Mouse (Mus musculus) hindbrain, postnatal 0 days (tissue): Measurements from ENCODE around the gene Snurf. TPM values are rescaled to one million over a fixed set of nuclear protein-coding genes. Genes with fewer than 3 reads are reported as not detected.

ENCODE experiments used
- ATAC-seq: fragments of 200-750 bp; cut with Nextera tagmentation; 2 replicates; pipeline ENCODE4 v1.8.0; 2017; ENCODE audit warnings: mild to moderate bottlenecking, moderate TSS enrichment, moderate library complexity
- DNase-seq: peaks from one replicate; pipeline ENCODE4 v3.0.0-alpha.2; 2015; ENCODE audit warnings: low spot score
- H3K27ac ChIP-seq: fragments of 300-500 bp; sonication (generic); 2 replicates; pipeline ENCODE4 v1.5.1; 2014; ENCODE audit warnings: mild to moderate bottlenecking
- H3K27me3 ChIP-seq: fragments of 300-500 bp; sonication (generic); 2 replicates; pipeline ENCODE4 v1.6.1; 2014; ENCODE audit warnings: low read length, mixed read lengths; ENCODE audit not compliant: insufficient read depth
- H3K36me3 ChIP-seq: fragments of 300-500 bp; sonication (generic); 2 replicates; pipeline ENCODE4 v1.6.1; 2014; ENCODE audit warnings: low read length, mixed read lengths; ENCODE audit not compliant: insufficient read depth
- H3K4me1 ChIP-seq: fragments of 300-500 bp; sonication (generic); 2 replicates; pipeline ENCODE4 v1.6.1; 2014; ENCODE audit warnings: antibody characterized with exemption, low read length, mixed read lengths; ENCODE audit not compliant: insufficient read depth
- H3K4me2 ChIP-seq: fragments of 300-500 bp; sonication (generic); 2 replicates; pipeline ENCODE4 v1.6.1; 2014; ENCODE audit warnings: low read depth, mild to moderate bottlenecking, low read length, moderate library complexity, mixed read lengths
- H3K4me3 ChIP-seq: fragments of 300-500 bp; sonication (generic); 2 replicates; pipeline ENCODE4 v1.5.1; 2014; ENCODE audit warnings: low read length
- H3K9ac ChIP-seq: fragments of 300-500 bp; sonication (generic); replicated peaks from 2 replicates; pipeline ENCODE4 v1.6.1; 2014; ENCODE audit warnings: mild to moderate bottlenecking, low read length, moderate library complexity, mixed read lengths
- H3K9me3 ChIP-seq: fragments of 300-500 bp; sonication (generic); 2 replicates; pipeline ENCODE4 v1.6.1; 2016; ENCODE audit warnings: low read length, mixed read lengths
- CTCF ChIP-seq: IDR thresholded peaks from 2 replicates; pipeline ENCODE4 v1.5.1; 2016; ENCODE audit warnings: antibody characterized with exemption, control low read depth, low read depth
- WGBS: fragments of 180-500 bp; shearing (Covaris S2); extraction: QIAGEN DNeasy Blood & Tissue Kit; methylation state at CpG from one replicate; pipeline ENCODE4 v1.1.7; 2014; 5-methylcytosine and 5-hydroxymethylcytosine counted together
- polyA plus RNA-seq: library from polyadenylated mRNA; unstranded; fragments of >200 nt; fragmentation: Nextera tagmentation; extraction: Ambion mirVana; gene quantifications from 2 replicates; pipeline ENCODE4 v1.2.1, GENCODE M21; 2015
- total RNA-seq: library from RNA; depleted of rRNA; stranded (reverse); fragments of >200 nt; gene quantifications from 2 replicates; pipeline ENCODE4 v1.2.3, GENCODE M21; 2014; rRNA removed

The Snurf gene
- total RNA-seq, result not detected in 2 replicates
- 730 and 754 TPM in 2 replicates for polyA plus RNA-seq

- DNase-seq, result peak; percentile 90
- peak within 1 kb of the TSS; percentile 72 for H3K9ac ChIP-seq
- peak within 1 kb of the TSS; percentile 58 for H3K4me3 ChIP-seq
- no peaks in the 10 kb centered on the region for H3K27me3 ChIP-seq
- H3K4me1 ChIP-seq, result no peaks in the 10 kb centered on the region
- WGBS, result 51% methylated on average over 30 of the region's 30 CpGs
- peak; percentile 79 for ATAC-seq
- peak within 1 kb of the TSS; percentile 89 for H3K27ac ChIP-seq
- TF ChIP-seq CTCF, result no peak
- no peaks in the 10 kb centered on the region for H3K36me3 ChIP-seq
- H3K9me3 ChIP-seq, result 0 out of 2 replicates have a peak, but pooled peaks cover 8% of the 10 kb centered on the region
- H3K4me2 ChIP-seq, result peak within 1 kb of the TSS; percentile 46
Measured at GRCm38 (mm10) chr7:60004606-60005330, at the start of gene Snurf, which contains the start of gene Gm38393. Snurf (minus strand) TSS chr7:60005049. Gm38393 (minus strand) TSS chr7:60005064.

- WGBS, result 59% methylated on average over 6 of the region's 6 CpGs
- ATAC-seq (peak; percentile 82), DNase-seq (peak; percentile 75)
- Histone ChIP-seq H3K4me3 (peak overlapping the region; percentile 18), H3K9ac (no peak overlapping the region), H3K4me1 (no peaks in the 10 kb centered on the region), H3K4me2 (peak overlapping the region; percentile 27), H3K36me3 (no peaks in the 10 kb centered on the region), H3K9me3 (no peaks in the 10 kb centered on the region), H3K27ac (peak overlapping the region; percentile 20), H3K27me3 (no peaks in the 10 kb centered on the region)
- TF ChIP-seq CTCF, result no peak
Measured at GRCm38 (mm10) chr7:60047481-60048201, 42.8 kb upstream of the Snurf start.

GRCm38 (mm10) chr7:60013186-60013585, 8.3 kb upstream of the Snurf start:
- Histone ChIP-seq H3K4me2 (no peak overlapping the region), H3K4me3 (no peak overlapping the region), H3K9me3 (0 out of 2 replicates have a peak, but pooled peaks cover 4% of the 10 kb centered on the region), H3K36me3 (no peaks in the 10 kb centered on the region), H3K9ac (no peak overlapping the region), H3K27me3 (no peaks in the 10 kb centered on the region), H3K4me1 (no peaks in the 10 kb centered on the region), H3K27ac (no peak overlapping the region)
- DNase-seq (no peak), ATAC-seq (no peak)
- TF ChIP-seq CTCF, result no peak
- 60% methylated on average over 3 of the region's 3 CpGs for whole genome bisulfite sequencing

GRCm38 (mm10) chr7:60007727-60008360, 3.0 kb upstream of the Snurf start:
- Histone ChIP-seq H3K27ac (no peak overlapping the region), H3K4me3 (no peak overlapping the region), H3K36me3 (no peaks in the 10 kb centered on the region), H3K9ac (no peak overlapping the region), H3K4me2 (no peak overlapping the region), H3K27me3 (no peaks in the 10 kb centered on the region), H3K9me3 (0 out of 2 replicates have a peak, but pooled peaks cover 8% of the 10 kb centered on the region), H3K4me1 (no peaks in the 10 kb centered on the region)
- peak; percentile 35 for TF ChIP-seq CTCF
- no peak for ATAC-seq
- 40% methylated on average over 3 of the region's 3 CpGs for WGBS
- peak; percentile 45 for DNase-seq

GRCm38 (mm10) chr7:60006262-60006661, 1.4 kb upstream of the Snurf start:
- H3K27me3 ChIP-seq, result no peaks in the 10 kb centered on the region
- TF ChIP-seq CTCF, result no peak
- no peak overlapping the region for H3K4me2 ChIP-seq
- H3K36me3 ChIP-seq, result no peaks in the 10 kb centered on the region
- 0 out of 2 replicates have a peak, but pooled peaks cover 8% of the 10 kb centered on the region for H3K9me3 ChIP-seq
- no peaks in the 10 kb centered on the region for H3K4me1 ChIP-seq
- ATAC-seq (no peak), DNase-seq (no peak)
- WGBS, result 44% methylated on average over 2 of the region's 2 CpGs
- no peak overlapping the region for H3K4me3 ChIP-seq
- H3K9ac ChIP-seq, result no peak overlapping the region
- no peak overlapping the region for H3K27ac ChIP-seq

DNA sequence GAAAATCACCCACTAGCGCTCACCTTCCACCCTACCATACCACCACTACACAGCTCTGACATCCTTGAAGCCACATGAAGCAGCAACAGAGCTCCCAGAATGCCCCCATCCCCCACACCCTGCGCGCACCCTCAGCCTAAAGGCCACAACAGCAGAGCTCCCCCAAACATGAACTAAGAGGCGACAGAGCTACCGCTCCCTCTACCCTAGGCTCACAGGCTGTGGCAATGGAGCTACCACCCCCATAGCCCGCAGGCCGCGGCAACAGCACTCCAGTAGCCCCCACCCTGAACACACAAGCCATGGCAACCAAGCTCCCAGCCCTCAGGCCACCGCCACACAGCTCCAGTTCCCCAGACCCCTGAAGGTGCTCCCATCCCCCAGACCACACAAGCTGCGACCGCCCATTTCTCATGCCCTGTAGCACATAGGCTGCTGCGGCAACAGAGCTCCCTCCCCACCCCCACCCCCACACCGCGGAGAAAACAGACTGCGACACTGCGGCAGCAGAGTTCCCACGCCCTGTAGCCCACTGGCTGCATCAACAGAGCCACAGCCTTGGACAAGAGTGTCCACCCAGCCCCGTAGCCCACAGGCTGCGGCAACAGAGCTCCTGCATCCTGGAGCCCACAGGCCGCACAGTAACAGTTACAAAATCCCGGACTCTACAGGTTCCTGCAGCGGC, 786 bp downstream of the Snurf start:
- WGBS, result 55% methylated on average over 22 of the region's 22 CpGs
- TF ChIP-seq CTCF, result no peak
- Histone ChIP-seq H3K27me3 (no peaks in the 10 kb centered on the region), H3K4me3 (peak overlapping the region; percentile 58), H3K4me2 (peak overlapping the region; percentile 46), H3K9ac (peak overlapping the region; percentile 72), H3K27ac (peak overlapping the region; percentile 89), H3K9me3 (0 out of 2 replicates have a peak, but pooled peaks cover 8% of the 10 kb centered on the region), H3K36me3 (no peaks in the 10 kb centered on the region), H3K4me1 (no peaks in the 10 kb centered on the region)
- ATAC-seq (peak; percentile 89), DNase-seq (peak; percentile 76)
